Mouse (Mus musculus): Measurements from ENCODE around the gene Gm3106. TPM values are rescaled to one million over a fixed set of nuclear protein-coding genes. Genes with fewer than 3 reads are reported as not detected.
"Not testable (repeated sequence)": the region's sequence is repeated elsewhere in the genome, so short reads cannot be mapped to it uniquely, and the experiment has no call there.

The Gm3106 gene
- not detected in 2 replicates for total RNA-seq (2021)
- long read RNA-seq, experiment 1: 0 reads
- long read RNA-seq, experiment 2: 0 reads

DNA sequence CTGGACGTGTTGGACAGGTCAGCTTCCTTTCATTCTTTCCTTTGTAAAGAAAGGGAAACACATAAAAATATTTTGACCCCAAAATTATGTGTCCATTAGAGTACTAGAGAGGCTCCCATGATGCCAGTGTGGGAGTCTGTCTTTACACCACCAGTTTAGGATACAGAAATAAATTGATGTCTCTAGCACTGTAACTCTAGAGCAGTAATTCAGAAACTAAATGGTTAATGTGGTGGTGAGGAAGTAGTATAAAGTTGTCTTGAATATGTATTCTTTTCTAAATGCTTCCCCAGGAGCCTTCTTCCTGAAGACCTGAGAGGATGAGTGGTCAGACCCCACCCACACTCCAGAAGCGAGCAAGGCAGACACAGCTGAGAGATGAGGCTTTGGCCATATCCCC is at the start of gene Gm3106:
Gene Gm3106 (plus strand): TSS at position 301 of the 400 bp plus-strand sequence.
- DNase-seq: not testable (repeated sequence)

Other genes starting within 250 kb of the Gm3106 start
- gene BC061212, start 147.5 kb upstream of the Gm3106 start, total RNA-seq (2021): not detected in 2 replicates
- not detected in 2 replicates for gene Gm6351, start 141.6 kb upstream of the Gm3106 start, total RNA-seq (2021)
- gene A430089I19Rik, start 88.8 kb downstream of the Gm3106 start, total RNA-seq (2021): not detected in 2 replicates
- gene Gm6502, start 96.4 kb downstream of the Gm3106 start, total RNA-seq (2021): not detected in 2 replicates
- not detected in 2 replicates for gene AA792892, start 121.7 kb downstream of the Gm3106 start, total RNA-seq (2021)
- not detected in 2 replicates for gene Gm7682, start 227.8 kb downstream of the Gm3106 start, total RNA-seq (2021)